Mouse (Mus musculus): ENCODE measurements around the gene Shcbp1. TPM values are rescaled to one million over a fixed set of nuclear protein-coding genes. Genes with fewer than 3 reads are reported as not detected.

Gene Shcbp1
- total and polyA plus RNA-seq, 3 experiments: 39.9 to 90.8 (median 48.2) TPM

DNA sequence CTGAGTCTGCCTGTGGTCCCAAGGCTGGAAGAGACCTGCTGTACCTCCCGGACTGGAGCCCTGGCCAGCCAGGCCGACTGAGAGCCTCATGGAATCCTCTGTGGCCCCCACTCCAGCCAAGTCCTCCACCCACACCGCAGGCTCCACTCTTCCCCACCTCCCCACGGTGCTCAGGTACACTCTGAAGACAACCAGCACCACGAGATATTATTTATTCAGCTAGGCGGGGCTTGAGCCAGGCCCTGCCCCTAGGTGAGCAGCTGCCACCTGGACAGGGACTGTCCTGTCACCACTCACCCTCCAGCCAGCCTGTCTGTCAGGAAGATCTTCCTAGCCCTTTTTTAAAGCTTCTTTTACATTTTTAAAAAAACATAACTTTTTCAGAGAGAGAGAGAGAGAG lies 1.1 kb downstream of the Shcbp1 start:
- H3K4me2 ChIP-seq (ENCODE audit: insufficient read depth, low read depth, poor library complexity, severe bottlenecking): peak overlapping the region; percentile 64
- peak overlapping the region; percentile 68; the same call in 1 of the 2 replicates for H3K9ac ChIP-seq (ENCODE audit: insufficient read depth, low read depth)
- in situ Hi-C loops (cut with MboI; ENCODE audit: low pct_ligation_motif_present, low pct_unique_long_range_greater_than_20kb, low sequenced_read_pairs) (no loop called here), dilution Hi-C loops (cut with MboI; ENCODE audit: extremely low pct_ligation_motif_present, extremely low pct_unique_long_range_greater_than_20kb, low sequenced_read_pairs) (no loop called here)
- no peaks in the 10 kb centered on the region for H3K9me3 ChIP-seq (replicated peaks; ENCODE audit: low read length)
- TF ChIP-seq IRF4 (IDR thresholded peaks at IDR 0.05; ENCODE audit: low read depth, low read length): no peak
- no peak for TF ChIP-seq USF1 (IDR thresholded peaks at IDR 0.05; ENCODE audit: low read depth, low read length)
- H3K36me3 ChIP-seq (replicated peaks in 1 of 2; ENCODE audit: control insufficient read depth in 1 of 2, insufficient read depth in 1 of 2, low read length in 1 of 2): peaks cover 0 to 24% of the 10 kb centered on the region in 2 experiments
- H3K27me3 ChIP-seq (replicated peaks): peaks cover 6% of the 10 kb centered on the region
- peaks cover 6 to 10% of the 10 kb centered on the region in 2 experiments for H3K4me1 ChIP-seq (ENCODE audit: control insufficient read depth in 1 of 2, insufficient read depth in 2 of 2)
- H3K79me2 ChIP-seq (replicated peaks; ENCODE audit: control insufficient read depth, extremely low read depth, insufficient read depth, poor library complexity, severe bottlenecking): peaks cover 36% of the 10 kb centered on the region
- no peak overlapping the region for H3K27ac ChIP-seq (ENCODE audit: insufficient read depth, low read depth)
- no peak for DNase-seq (ENCODE audit: extremely low read depth)
- H3K4me3 ChIP-seq (replicated peaks in 1 of 3; ENCODE audit: low read depth in 2 of 3, low read length in 2 of 3, poor library complexity in 1 of 3): peak overlapping the region in 2 of 3 experiments; percentile 23 to 96

GRCm38 (mm10) chr8:4764751-4765150 lies 14.6 kb downstream of the Shcbp1 start:
- Histone ChIP-seq H3K27ac (ENCODE audit: insufficient read depth, low read depth) (no peak overlapping the region), H3K4me2 (ENCODE audit: insufficient read depth, low read depth, poor library complexity, severe bottlenecking) (no peak overlapping the region), H3K79me2 (replicated peaks; ENCODE audit: control insufficient read depth, extremely low read depth, insufficient read depth, poor library complexity, severe bottlenecking) (peaks cover 3% of the 10 kb centered on the region; the same call in 1 of the 2 replicates), H3K9ac (ENCODE audit: insufficient read depth, low read depth) (no peak overlapping the region), H3K4me1 (ENCODE audit: control insufficient read depth in 1 of 2, insufficient read depth in 2 of 2) (no peaks in the 10 kb centered on the region), H3K4me3 (replicated peaks in 1 of 3; ENCODE audit: low read depth in 2 of 3, low read length in 2 of 3, poor library complexity in 1 of 3) (no peak overlapping the region), H3K27me3 (replicated peaks) (no peaks in the 10 kb centered on the region), H3K36me3 (replicated peaks in 1 of 2; ENCODE audit: control insufficient read depth in 1 of 2, insufficient read depth in 1 of 2, low read length in 1 of 2) (peaks cover 0 to 14% of the 10 kb centered on the region in 2 experiments), H3K9me3 (replicated peaks; ENCODE audit: low read length) (no peaks in the 10 kb centered on the region)
- dilution Hi-C loops (cut with MboI; ENCODE audit: extremely low pct_ligation_motif_present, extremely low pct_unique_long_range_greater_than_20kb, low sequenced_read_pairs) (no loop called here), in situ Hi-C loops (cut with MboI; ENCODE audit: low pct_ligation_motif_present, low pct_unique_long_range_greater_than_20kb, low sequenced_read_pairs) (no loop called here)
- TF ChIP-seq E2F4 (IDR thresholded peaks at IDR 0.05; ENCODE audit: insufficient replicate concordance, low read depth, low read length): no peak
- TF ChIP-seq USF1 (IDR thresholded peaks at IDR 0.05; ENCODE audit: low read depth, low read length): no peak
- no peak for TF ChIP-seq ZKSCAN1 (IDR thresholded peaks at IDR 0.05; ENCODE audit: borderline replicate concordance, low read depth, low read length)
- no peak for TF ChIP-seq USF2 (conservative IDR thresholded peaks at IDR 0.05; ENCODE audit: low read depth, low read length)
- no peak for TF ChIP-seq ELF1 (IDR thresholded peaks at IDR 0.05; ENCODE audit: low read depth, low read length)
- no peak for TF ChIP-seq ETS1 (conservative IDR thresholded peaks at IDR 0.05; ENCODE audit: low read depth, low read length)
- TF ChIP-seq POLR2A (IDR thresholded peaks at IDR 0.05; ENCODE audit: low read depth, low read length): no peak
- no peak for TF ChIP-seq GABPA (IDR thresholded peaks at IDR 0.05; ENCODE audit: insufficient replicate concordance, low read depth, low read length)
- no peak for TF ChIP-seq RAD21 (IDR thresholded peaks at IDR 0.05; ENCODE audit: low read depth, low read length)
- no peak for TF ChIP-seq TBP (conservative IDR thresholded peaks at IDR 0.05; ENCODE audit: low read depth, low read length)
- TF ChIP-seq JUND (conservative IDR thresholded peaks at IDR 0.05; ENCODE audit: low read depth, low read length): no peak
- TF ChIP-seq KAT2A (IDR thresholded peaks at IDR 0.05; ENCODE audit: insufficient replicate concordance, low read length): no peak
- no peak for TF ChIP-seq POLR2AphosphoS2 (IDR thresholded peaks at IDR 0.05; ENCODE audit: low read depth, low read length)
- no peak for TF ChIP-seq MAFK (IDR thresholded peaks at IDR 0.05; ENCODE audit: insufficient replicate concordance, low read length)
- no peak for TF ChIP-seq MXI1 (IDR thresholded peaks at IDR 0.05; ENCODE audit: low read depth, low read length)
- TF ChIP-seq RCOR1 (conservative IDR thresholded peaks at IDR 0.05; ENCODE audit: low read depth, low read length): no peak
- no peak for TF ChIP-seq MAZ (IDR thresholded peaks at IDR 0.05; ENCODE audit: low read depth, low read length)
- no peak for TF ChIP-seq UBTF (IDR thresholded peaks at IDR 0.05; ENCODE audit: low read depth, low read length)
- TF ChIP-seq PAX5 (IDR thresholded peaks at IDR 0.05; ENCODE audit: low read length): no peak
- no peak for TF ChIP-seq SIN3A (IDR thresholded peaks at IDR 0.05; ENCODE audit: low read length)
- DNase-seq (ENCODE audit: extremely low read depth): no peak

Data from CH12.LX (cell line).